Mouse (Mus musculus) liver, embryonic 16.5 days (tissue): ENCODE results near the gene Akr1c21. TPM values are rescaled to one million over a fixed set of nuclear protein-coding genes. Genes with fewer than 3 reads are reported as not detected.
"Not testable (repeated sequence)": the region's sequence is repeated elsewhere in the genome, so short reads cannot be mapped to it uniquely, and the experiment has no call there.

ENCODE experiments used
- ATAC-seq: fragments of 200-750 bp; cut with Nextera tagmentation; 2 replicates; pipeline ENCODE4 v1.8.0; 2017; ENCODE audit warnings: low read depth, mild to moderate bottlenecking, moderate number of reproducible peaks, moderate library complexity
- H3K27ac ChIP-seq: fragments of 300-500 bp; sonication (generic); 2 replicates; pipeline ENCODE4 v1.5.1; 2014; ENCODE audit warnings: mild to moderate bottlenecking, low read length
- H3K27me3 ChIP-seq: fragments of 300-500 bp; sonication (generic); 2 replicates; pipeline ENCODE4 v1.6.1; 2014; ENCODE audit warnings: low read depth, low read length, mixed read lengths; ENCODE audit not compliant: control insufficient read depth, insufficient read depth
- H3K36me3 ChIP-seq: fragments of 300-500 bp; sonication (generic); 2 replicates; pipeline ENCODE4 v1.6.1; 2014; ENCODE audit warnings: mild to moderate bottlenecking; ENCODE audit not compliant: control insufficient read depth, insufficient read depth
- H3K4me1 ChIP-seq: fragments of 300-500 bp; sonication (generic); 2 replicates; pipeline ENCODE4 v1.6.1; 2014; ENCODE audit warnings: low read depth, low read length, mixed read lengths; ENCODE audit not compliant: control insufficient read depth
- H3K4me2 ChIP-seq: fragments of 300-500 bp; sonication (generic); 2 replicates; pipeline ENCODE4 v1.6.1; 2014; ENCODE audit warnings: low read depth, low read length, mixed read lengths
- H3K4me3 ChIP-seq: fragments of 300-500 bp; sonication (generic); 2 replicates; pipeline ENCODE4 v1.5.1; 2014; ENCODE audit warnings: low read depth, mild to moderate bottlenecking, low read length
- H3K9ac ChIP-seq: fragments of 300-500 bp; sonication (generic); 2 replicates; pipeline ENCODE4 v1.6.1; 2014; ENCODE audit warnings: low read depth, low read length
- H3K9me3 ChIP-seq: fragments of 300-500 bp; sonication (generic); replicated peaks from 2 replicates; pipeline ENCODE4 v1.6.1; 2016; ENCODE audit warnings: low read length; ENCODE audit not compliant: control insufficient read depth
- whole genome bisulfite sequencing: fragments of 180-500 bp; shearing (Covaris S2); extraction: QIAGEN DNeasy Blood & Tissue Kit; methylation state at CpG from one replicate; pipeline ENCODE4 v1.1.7; 2014; ENCODE audit not compliant: insufficient replicate concordance; 5-methylcytosine and 5-hydroxymethylcytosine counted together
- polyA plus RNA-seq: library from polyadenylated mRNA; unstranded; fragments of >200 nt; fragmentation: Nextera tagmentation; extraction: Ambion mirVana; gene quantifications from 2 replicates; pipeline ENCODE4 v1.2.1, GENCODE M21; 2015

The Akr1c21 gene
- polyA plus RNA-seq, result 0.09 TPM in 1 of 2 replicates, not detected in the other

DNA sequence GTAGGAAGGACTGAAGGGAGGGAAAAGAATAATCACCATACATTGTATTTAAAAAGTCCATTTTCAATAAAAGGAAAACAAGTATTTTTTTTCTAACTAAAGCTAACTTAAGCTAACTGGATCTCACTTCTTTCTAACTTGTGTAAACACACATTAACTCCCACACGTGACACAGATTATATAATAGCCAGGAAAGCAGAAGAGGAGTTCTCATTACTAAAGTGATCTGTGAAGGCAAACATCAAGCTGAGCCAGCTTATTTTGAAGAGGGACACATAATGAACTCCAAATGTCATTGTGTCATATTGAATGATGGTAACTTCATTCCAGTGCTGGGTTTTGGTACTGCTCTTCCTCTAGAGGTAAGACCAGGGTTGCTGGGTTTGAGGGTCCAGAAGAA, at the start of gene Akr1c21:
Gene Akr1c21, plus strand, starts transcription at position 205 of the 400 bp plus-strand sequence.
- H3K9ac ChIP-seq, result no peak within 1 kb of the TSS
- no peak within 1 kb of the TSS for H3K27ac ChIP-seq
- no peak for ATAC-seq
- WGBS, result 62% methylated on average over 1 of the region's 1 CpGs
- no peak within 1 kb of the TSS for H3K4me2 ChIP-seq
- no peaks in the 10 kb centered on the region for H3K27me3 ChIP-seq
- H3K4me1 ChIP-seq, result no peaks in the 10 kb centered on the region
- H3K9me3 ChIP-seq, result no peaks in the 10 kb centered on the region
- H3K36me3 ChIP-seq, result no peaks in the 10 kb centered on the region
- no peak within 1 kb of the TSS for H3K4me3 ChIP-seq

DNA sequence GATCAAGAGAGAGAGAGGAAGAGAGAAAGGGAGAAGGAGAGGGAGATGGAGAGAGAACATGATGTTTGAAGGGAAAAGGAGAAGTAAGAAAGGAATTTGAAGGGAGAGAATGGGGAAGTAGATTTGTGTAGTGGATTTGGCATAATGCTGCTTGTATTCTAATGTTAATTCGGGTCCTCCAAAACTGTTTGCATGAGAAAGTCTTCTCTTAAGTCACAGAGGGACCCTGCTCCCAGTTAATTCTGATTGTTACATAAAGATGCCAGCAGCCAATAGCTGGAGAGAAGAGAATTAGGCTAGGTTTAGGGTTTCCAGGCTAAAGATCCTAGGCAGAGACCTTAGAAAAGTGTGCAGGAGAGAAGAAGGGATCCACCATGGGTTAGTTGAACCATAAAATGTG, 14.7 kb upstream of the Akr1c21 start:
- no peak overlapping the region for H3K4me2 ChIP-seq
- no peaks in the 10 kb centered on the region for H3K36me3 ChIP-seq
- no peak overlapping the region for H3K4me3 ChIP-seq
- no peak for ATAC-seq
- H3K4me1 ChIP-seq, result no peaks in the 10 kb centered on the region
- H3K27me3 ChIP-seq, result no peaks in the 10 kb centered on the region
- H3K9ac ChIP-seq, result no peak overlapping the region
- 43% methylated on average over 1 of the region's 1 CpGs for WGBS
- no peak overlapping the region for H3K27ac ChIP-seq
- no peaks in the 10 kb centered on the region for H3K9me3 ChIP-seq

DNA sequence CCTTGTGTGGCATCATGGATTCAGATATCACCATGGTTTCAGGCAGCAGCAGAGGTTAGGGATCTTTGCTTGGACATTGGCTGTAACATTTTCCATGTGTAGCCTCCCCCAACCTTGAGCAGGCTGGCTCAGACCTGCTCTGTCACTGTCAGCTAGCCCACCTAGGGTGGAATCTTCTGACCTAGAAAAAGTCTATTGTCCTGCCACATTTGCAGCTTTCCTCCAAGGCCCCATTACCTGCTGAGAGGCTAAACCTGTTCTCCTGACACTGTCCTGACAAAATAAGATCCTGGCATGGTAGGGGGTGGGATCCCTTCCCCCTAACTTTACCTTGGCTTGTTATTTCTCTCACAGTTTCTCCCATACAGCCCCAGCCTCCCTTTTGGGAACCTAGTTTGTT, 13.4 kb upstream of the Akr1c21 start:
- Histone ChIP-seq H3K9ac (no peak overlapping the region), H3K4me1 (no peaks in the 10 kb centered on the region), H3K27me3 (no peaks in the 10 kb centered on the region), H3K4me2 (no peak overlapping the region), H3K4me3 (no peak overlapping the region), H3K9me3 (no peaks in the 10 kb centered on the region), H3K27ac (no peak overlapping the region), H3K36me3 (no peaks in the 10 kb centered on the region)
- no peak for ATAC-seq

DNA sequence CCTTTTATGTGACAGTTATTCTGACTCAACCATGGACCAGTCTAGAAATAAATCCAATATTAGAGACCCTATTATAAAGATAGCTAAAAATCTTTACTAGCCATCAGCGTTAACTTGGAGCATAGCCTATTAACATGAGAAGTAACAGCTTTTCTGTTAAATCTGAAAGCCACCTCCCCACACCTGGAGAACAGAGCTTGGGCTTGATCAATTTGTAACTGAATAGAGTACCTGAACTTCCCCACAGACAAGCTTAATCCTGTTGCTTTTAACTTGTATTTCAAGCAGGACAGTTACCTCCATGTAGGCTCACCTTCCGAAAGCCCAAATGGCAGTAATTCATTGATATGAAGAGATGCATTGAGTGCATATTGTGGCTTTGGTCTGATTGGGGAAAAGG, 7.9 kb upstream of the Akr1c21 start:
- Histone ChIP-seq H3K4me3 (no peak overlapping the region), H3K27ac (no peak overlapping the region), H3K36me3 (no peaks in the 10 kb centered on the region), H3K27me3 (no peaks in the 10 kb centered on the region), H3K9ac (no peak overlapping the region), H3K4me2 (no peak overlapping the region), H3K9me3 (no peaks in the 10 kb centered on the region), H3K4me1 (no peaks in the 10 kb centered on the region)
- 59% methylated on average over 2 of the region's 2 CpGs for WGBS
- no peak for ATAC-seq

DNA sequence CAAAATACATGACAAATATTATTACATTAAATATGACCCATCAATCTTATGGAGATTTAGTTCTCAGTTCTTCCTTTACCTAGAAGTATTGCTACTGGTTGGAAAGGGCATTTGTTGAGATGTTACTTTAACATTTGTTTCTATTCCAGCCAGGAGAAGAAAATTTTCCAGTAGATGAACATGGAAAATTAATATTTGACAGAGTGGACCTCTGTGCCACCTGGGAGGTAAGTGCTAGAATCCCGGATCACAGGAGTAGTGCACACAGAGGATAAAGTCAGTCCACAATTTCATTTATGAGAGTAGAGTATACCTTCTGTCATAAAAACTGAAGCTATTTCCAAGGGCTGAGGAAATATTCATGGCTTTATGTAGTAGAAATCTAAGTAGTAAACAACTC, 3.0 kb downstream of the Akr1c21 start:
- no peaks in the 10 kb centered on the region for H3K27me3 ChIP-seq
- no peaks in the 10 kb centered on the region for H3K4me1 ChIP-seq
- H3K36me3 ChIP-seq, result no peaks in the 10 kb centered on the region
- no peaks in the 10 kb centered on the region for H3K9me3 ChIP-seq
- no peak overlapping the region for H3K27ac ChIP-seq
- WGBS, result 73% methylated on average over 1 of the region's 1 CpGs
- H3K4me3 ChIP-seq, result no peak overlapping the region
- H3K4me2 ChIP-seq, result no peak overlapping the region
- no peak overlapping the region for H3K9ac ChIP-seq
- ATAC-seq, result no peak

DNA sequence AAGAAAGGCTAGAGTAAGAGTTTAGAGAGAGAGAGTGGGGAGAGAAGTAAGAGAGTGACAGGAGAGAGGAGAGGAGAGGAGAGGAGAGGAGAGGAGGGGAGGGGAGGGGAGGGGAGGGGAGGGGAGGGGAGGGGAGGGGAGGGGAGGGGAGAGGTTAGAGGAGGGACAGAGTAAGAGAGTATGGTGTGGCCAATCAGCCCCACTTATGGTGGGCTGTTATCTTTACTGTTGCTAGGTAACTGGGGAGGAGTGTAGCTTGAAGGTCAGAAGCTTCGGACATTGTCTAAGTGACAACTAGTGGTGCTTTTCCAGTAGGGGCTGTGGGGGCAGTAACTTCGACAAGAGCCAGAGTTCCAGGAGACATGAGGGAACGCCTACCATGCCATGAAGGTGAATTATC, 29.6 kb downstream of the Akr1c21 start:
- H3K36me3 ChIP-seq, H3K27ac ChIP-seq, H3K27me3 ChIP-seq, ATAC-seq, H3K4me2 ChIP-seq, H3K9me3 ChIP-seq, H3K4me3 ChIP-seq, H3K4me1 ChIP-seq, H3K9ac ChIP-seq: not testable (repeated sequence)
- WGBS, result 51% methylated on average over 3 of the region's 3 CpGs

DNA sequence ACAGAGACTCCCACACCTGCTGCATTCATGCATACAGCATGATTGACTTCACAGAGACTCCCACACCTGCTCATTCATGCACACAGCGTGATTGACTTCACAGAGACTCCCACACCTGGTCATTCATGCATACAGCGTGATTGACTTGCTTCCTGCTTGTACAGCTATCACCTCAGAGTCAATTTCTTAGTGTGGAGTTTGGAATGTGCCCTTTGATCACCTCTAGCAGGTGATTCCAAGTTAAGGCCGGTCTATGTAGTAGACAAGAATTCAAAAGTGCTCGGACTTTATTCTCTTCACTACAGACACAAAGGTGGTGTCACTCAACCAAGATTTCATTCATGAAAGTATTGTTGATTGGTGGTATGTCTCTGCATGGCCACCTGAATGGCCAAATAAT, 32.9 kb downstream of the Akr1c21 start:
- Histone ChIP-seq H3K9ac (no peak overlapping the region), H3K27me3 (no peaks in the 10 kb centered on the region), H3K27ac (no peak overlapping the region), H3K4me2 (no peak overlapping the region), H3K36me3 (no peaks in the 10 kb centered on the region), H3K4me3 (no peak overlapping the region), H3K4me1 (no peaks in the 10 kb centered on the region), H3K9me3 (no peaks in the 10 kb centered on the region)
- ATAC-seq, result no peak
- WGBS, result 66% methylated on average over 4 of the region's 4 CpGs

DNA sequence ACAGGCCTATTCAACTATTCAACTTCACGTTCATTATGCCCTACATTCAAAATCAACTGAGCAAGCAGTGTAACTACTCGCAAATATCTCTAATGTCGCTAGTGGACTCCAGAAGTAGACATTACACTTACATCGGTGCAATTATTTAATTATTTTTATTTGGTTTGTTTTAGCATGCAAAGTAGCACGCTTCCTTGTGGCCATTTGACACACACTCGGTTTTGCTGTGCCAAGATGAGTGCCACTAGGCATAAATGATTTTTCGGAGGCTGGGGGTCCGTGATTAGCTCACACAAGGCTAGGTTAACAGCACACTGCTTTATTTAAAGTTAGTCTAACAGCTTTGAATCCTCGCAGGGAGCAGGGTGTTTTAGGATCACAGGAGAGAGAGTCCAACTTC, 34.7 kb downstream of the Akr1c21 start:
- H3K9ac ChIP-seq, result peak overlapping the region; percentile 56
- H3K4me1 ChIP-seq, result no peaks in the 10 kb centered on the region
- WGBS, result 19% methylated on average over 9 of the region's 9 CpGs
- peak overlapping the region; percentile 65 for H3K4me2 ChIP-seq
- no peak overlapping the region; the same call in 1 of the 2 replicates for H3K27ac ChIP-seq
- no peak for ATAC-seq
- H3K9me3 ChIP-seq, result no peaks in the 10 kb centered on the region
- peak overlapping the region; percentile 73 for H3K4me3 ChIP-seq
- H3K36me3 ChIP-seq, result no peaks in the 10 kb centered on the region
- H3K27me3 ChIP-seq, result no peaks in the 10 kb centered on the region

DNA sequence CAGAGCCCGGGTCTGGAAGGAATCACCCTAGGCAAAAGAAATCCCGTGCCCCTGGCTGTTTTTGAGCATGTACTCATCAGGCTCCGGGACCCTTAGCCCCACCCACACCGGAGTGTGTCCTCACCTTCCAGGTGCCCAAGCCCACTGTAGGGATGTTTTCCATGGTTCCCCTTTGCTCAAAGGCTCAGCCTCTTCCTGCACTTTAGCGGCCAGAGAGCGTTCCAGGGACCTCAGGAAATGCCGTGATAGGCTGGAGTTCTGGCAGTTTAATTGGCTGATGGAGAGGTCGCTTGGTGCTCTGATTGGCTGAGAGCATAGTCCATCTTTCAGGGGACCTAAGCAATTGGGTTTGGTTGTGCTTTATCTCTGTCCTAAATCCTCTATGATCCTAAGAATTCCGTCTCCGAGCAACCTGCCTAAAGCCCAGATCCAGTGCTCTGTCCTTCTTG, 35.1 kb downstream of the Akr1c21 start, which contains the start of gene Akr1e1:
Gene Akr1e1, minus strand, starts transcription at position 214 of the 449 bp plus-strand sequence.
- H3K36me3 ChIP-seq, result no peaks in the 10 kb centered on the region
- no peaks in the 10 kb centered on the region for H3K27me3 ChIP-seq
- H3K9ac ChIP-seq, result peak within 1 kb of the TSS; percentile 56
- H3K9me3 ChIP-seq, result no peaks in the 10 kb centered on the region
- 4% methylated on average over 10 of the region's 10 CpGs for WGBS
- peak within 1 kb of the TSS; percentile 65 for H3K4me2 ChIP-seq
- H3K4me1 ChIP-seq, result no peaks in the 10 kb centered on the region
- peak; percentile 99 for ATAC-seq
- peak within 1 kb of the TSS; percentile 73 for H3K4me3 ChIP-seq
- H3K27ac ChIP-seq, result no peak within 1 kb of the TSS; the same call in 1 of the 2 replicates
